Mouse (Mus musculus): ENCODE measurements at regions not wholly inside any gene's neighbourhood (a gene's known extent, or its start where the extent isn't known, plus 50 kb on each side); places are given as distances from the start of the nearest gene placed in this dataset.

- no peak for TF ChIP-seq CTCF (IDR thresholded peaks at IDR 0.05; ENCODE audit: borderline replicate concordance, extremely low read depth, insufficient read depth, insufficient read length)
- TF ChIP-seq POLR2A (IDR thresholded peaks at IDR 0.05; ENCODE audit: borderline replicate concordance, extremely low read depth, insufficient read depth, insufficient read length, poor library complexity, severe bottlenecking): no peak
Measured at GRCm38 (mm10) chr3:99573335-99573976, 311.8 kb upstream of the Spag17 start.

All from brain, embryonic 14.5 days (tissue).